Mouse (Mus musculus) embryonic facial prominence, embryonic 14.5 days (tissue): Measurements from ENCODE around the gene Insl5. TPM values are rescaled to one million over a fixed set of nuclear protein-coding genes. Genes with fewer than 3 reads are reported as not detected.

Experiments used
- ATAC-seq: fragments of 200-750 bp; cut with Nextera tagmentation; 2 replicates; pipeline ENCODE4 v1.8.0; 2017; ENCODE audit warnings: low read depth, moderate number of reproducible peaks, moderate TSS enrichment
- DNase-seq: peaks from one replicate; pipeline ENCODE4 v3.0.0-alpha.2; 2015; ENCODE audit warnings: low spot score
- H3K27ac ChIP-seq: fragments of 300-500 bp; sonication (generic); replicated peaks from 2 replicates; pipeline ENCODE4 v1.5.1; 2014; ENCODE audit warnings: low read depth, mild to moderate bottlenecking, low read length, moderate library complexity
- H3K27me3 ChIP-seq: fragments of 300-500 bp; sonication (generic); replicated peaks from 2 replicates; pipeline ENCODE4 v1.6.1; 2014; ENCODE audit warnings: low read length; ENCODE audit not compliant: control insufficient read depth, insufficient read depth
- H3K36me3 ChIP-seq: fragments of 300-500 bp; sonication (generic); 2 replicates; pipeline ENCODE4 v1.6.1; 2014; ENCODE audit warnings: low read length, mixed read lengths; ENCODE audit not compliant: control insufficient read depth, insufficient read depth
- H3K4me1 ChIP-seq: fragments of 300-500 bp; sonication (generic); 2 replicates; pipeline ENCODE4 v1.6.1; 2014; ENCODE audit warnings: antibody characterized with exemption, low read length; ENCODE audit not compliant: control insufficient read depth, insufficient read depth
- H3K4me2 ChIP-seq: fragments of 300-500 bp; sonication (generic); 2 replicates; pipeline ENCODE4 v1.6.1; 2014; ENCODE audit warnings: low read depth, mild to moderate bottlenecking, low read length, moderate library complexity, mixed read lengths
- H3K4me3 ChIP-seq: fragments of 300-500 bp; sonication (generic); 2 replicates; pipeline ENCODE4 v1.5.1; 2014; ENCODE audit warnings: low read depth, mild to moderate bottlenecking, low read length
- H3K9ac ChIP-seq: fragments of 300-500 bp; sonication (generic); 2 replicates; pipeline ENCODE4 v1.6.1; 2014; ENCODE audit warnings: low read depth, mild to moderate bottlenecking, low read length, moderate library complexity, mixed read lengths
- H3K9me3 ChIP-seq: fragments of 300-500 bp; sonication (generic); 2 replicates; pipeline ENCODE4 v1.6.1; 2016; ENCODE audit warnings: low read length; ENCODE audit not compliant: control insufficient read depth
- WGBS: fragments of 180-500 bp; shearing (Covaris S2); extraction: QIAGEN DNeasy Blood & Tissue Kit; methylation state at CpG from one replicate; pipeline ENCODE4 v1.1.7; 2014; 5-methylcytosine and 5-hydroxymethylcytosine counted together
- polyA plus RNA-seq: library from polyadenylated mRNA; unstranded; fragments of >200 nt; fragmentation: Nextera tagmentation; extraction: Ambion mirVana; gene quantifications from 2 replicates; pipeline ENCODE4 v1.2.1, GENCODE M21; 2014

Gene Insl5
- polyA plus RNA-seq, 1 experiment from 2014 or later = not detected

DNA sequence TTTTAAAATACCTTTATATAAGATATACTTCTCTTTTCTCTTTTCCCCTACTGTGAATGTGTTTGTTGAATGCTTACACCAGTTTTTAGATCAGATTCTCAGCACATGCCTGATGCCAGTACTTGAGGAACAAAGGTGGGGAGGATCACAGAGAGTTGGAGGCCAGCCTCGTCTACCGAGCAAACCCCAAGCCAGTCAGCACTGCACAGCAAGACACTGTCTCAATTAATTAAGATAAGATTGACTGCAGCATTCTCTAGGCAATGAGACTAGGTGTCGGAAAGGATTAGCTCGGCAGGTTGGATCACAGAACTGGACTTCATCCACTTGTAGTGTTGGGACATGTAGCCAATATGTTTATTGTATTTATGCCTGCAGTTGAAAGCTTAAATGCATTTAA is 39.3 kb downstream of the Insl5 start:
- WGBS = 58% methylated on average over 4 of the region's 4 CpGs
- H3K27me3 ChIP-seq = no peaks in the 10 kb centered on the region
- no peak overlapping the region for H3K9ac ChIP-seq

GRCm38 (mm10) chr4:102986917-102987316 is 39.7 kb downstream of the Insl5 start:
- Histone ChIP-seq H3K36me3 (no peaks in the 10 kb centered on the region), H3K27me3 (no peaks in the 10 kb centered on the region), H3K9ac (no peak overlapping the region), H3K9me3 (no peaks in the 10 kb centered on the region), H3K27ac (no peak overlapping the region), H3K4me2 (no peak overlapping the region), H3K4me3 (no peak overlapping the region), H3K4me1 (0 out of 2 replicates have a peak, but pooled peaks cover 2% of the 10 kb centered on the region)
- DNase-seq (peak; percentile 86), ATAC-seq (peak; percentile 82; the same call in 1 of the 2 replicates)
- WGBS = 0% methylated on average over 2 of the region's 2 CpGs

More for the DNA sequence above, 39.3 kb downstream of the Insl5 start:
- Histone ChIP-seq H3K4me2 (no peak overlapping the region), H3K4me1 (0 out of 2 replicates have a peak, but pooled peaks cover 2% of the 10 kb centered on the region), H3K9me3 (no peaks in the 10 kb centered on the region), H3K36me3 (no peaks in the 10 kb centered on the region), H3K27ac (no peak overlapping the region), H3K4me3 (no peak overlapping the region)
- ATAC-seq = no peak
- no peak for DNase-seq

DNA sequence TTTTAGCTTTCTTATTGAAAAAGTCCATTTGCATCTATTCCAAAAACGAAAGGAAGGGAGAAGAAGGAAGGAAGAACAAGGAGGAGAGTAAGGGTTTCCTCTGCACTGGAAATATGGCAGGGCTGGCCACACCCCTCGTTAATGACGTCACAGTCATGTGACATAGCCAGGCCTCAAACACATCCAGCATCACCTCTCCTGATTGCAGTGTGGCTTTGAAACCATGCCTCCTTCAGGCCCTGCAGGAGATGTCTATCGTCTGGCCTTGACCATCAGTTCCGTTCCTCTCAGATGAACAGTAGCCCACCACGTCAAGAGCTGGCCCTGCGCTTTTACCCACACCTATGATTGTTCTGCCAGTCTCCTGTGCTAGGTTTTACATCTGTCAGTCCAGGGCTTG is 40.5 kb downstream of the Insl5 start:
- no peak for DNase-seq

GRCm38 (mm10) chr4:102981709-102982108 is 44.9 kb downstream of the Insl5 start:
- ATAC-seq (0 out of 2 replicates have a peak, but pooled peaks have one; percentile 31), DNase-seq (no peak)
- Histone ChIP-seq H3K9ac (no peak overlapping the region), H3K36me3 (no peaks in the 10 kb centered on the region), H3K27ac (no peak overlapping the region), H3K27me3 (no peaks in the 10 kb centered on the region; the same call in 1 of the 2 replicates), H3K4me3 (no peak overlapping the region), H3K4me1 (peaks cover 10% of the 10 kb centered on the region), H3K9me3 (no peaks in the 10 kb centered on the region), H3K4me2 (no peak overlapping the region)
- WGBS = 70% methylated on average over 8 of the region's 8 CpGs

More for the DNA sequence above, 40.5 kb downstream of the Insl5 start:
- Histone ChIP-seq H3K27me3 (no peaks in the 10 kb centered on the region), H3K9me3 (no peaks in the 10 kb centered on the region), H3K27ac (no peak overlapping the region), H3K4me3 (no peak overlapping the region), H3K4me1 (0 out of 2 replicates have a peak, but pooled peaks cover 2% of the 10 kb centered on the region), H3K4me2 (no peak overlapping the region), H3K9ac (no peak overlapping the region), H3K36me3 (no peaks in the 10 kb centered on the region)
- no peak for ATAC-seq
- 77% methylated on average over 7 of the region's 7 CpGs for WGBS

DNA sequence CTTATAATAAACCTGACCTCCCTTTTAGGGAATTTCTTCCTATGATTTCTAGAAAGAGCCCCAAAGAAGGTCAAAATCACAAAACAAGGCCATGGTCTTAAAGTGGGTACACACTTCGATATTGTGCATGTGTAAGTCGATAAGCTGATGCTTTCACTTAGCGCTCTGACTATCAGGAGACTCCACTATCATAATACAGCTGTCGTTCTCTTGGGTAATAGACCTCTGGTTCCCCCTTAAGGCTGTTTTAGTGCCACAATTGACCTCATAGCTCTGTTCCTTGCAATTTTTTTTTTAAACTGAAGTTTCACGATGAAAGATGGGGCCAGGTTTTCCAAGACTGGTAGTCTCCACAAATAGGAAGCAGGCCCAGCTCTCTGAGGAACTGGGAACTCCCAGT is 47.3 kb downstream of the Insl5 start:
- ATAC-seq = no peak
- no peaks in the 10 kb centered on the region for H3K36me3 ChIP-seq
- DNase-seq = no peak
- H3K4me1 ChIP-seq = peaks cover 10% of the 10 kb centered on the region
- no peaks in the 10 kb centered on the region; the same call in 1 of the 2 replicates for H3K27me3 ChIP-seq
- 45% methylated on average over 5 of the region's 5 CpGs for WGBS
- no peaks in the 10 kb centered on the region for H3K9me3 ChIP-seq
- no peak overlapping the region for H3K9ac ChIP-seq
- peak overlapping the region; percentile 37 for H3K4me3 ChIP-seq
- H3K4me2 ChIP-seq = peak overlapping the region; percentile 79
- no peak overlapping the region for H3K27ac ChIP-seq

GRCm38 (mm10) chr4:102978440-102978839 is 48.2 kb downstream of the Insl5 start, which contains the start of gene Tctex1d1:
Tctex1d1 (plus strand) TSS chr4:102978606.
- Histone ChIP-seq H3K9me3 (no peaks in the 10 kb centered on the region), H3K27ac (no peak within 1 kb of the TSS), H3K4me2 (peak within 1 kb of the TSS; percentile 79), H3K36me3 (no peaks in the 10 kb centered on the region), H3K27me3 (no peaks in the 10 kb centered on the region; the same call in 1 of the 2 replicates), H3K4me3 (peak within 1 kb of the TSS; percentile 37), H3K9ac (peak within 1 kb of the TSS; percentile 51; the same call in 1 of the 2 replicates), H3K4me1 (peaks cover 10% of the 10 kb centered on the region)
- DNase-seq = peak; percentile 68
- under 1% methylated on average over 13 of the region's 13 CpGs for WGBS
- peak; percentile 84 for ATAC-seq

DNA sequence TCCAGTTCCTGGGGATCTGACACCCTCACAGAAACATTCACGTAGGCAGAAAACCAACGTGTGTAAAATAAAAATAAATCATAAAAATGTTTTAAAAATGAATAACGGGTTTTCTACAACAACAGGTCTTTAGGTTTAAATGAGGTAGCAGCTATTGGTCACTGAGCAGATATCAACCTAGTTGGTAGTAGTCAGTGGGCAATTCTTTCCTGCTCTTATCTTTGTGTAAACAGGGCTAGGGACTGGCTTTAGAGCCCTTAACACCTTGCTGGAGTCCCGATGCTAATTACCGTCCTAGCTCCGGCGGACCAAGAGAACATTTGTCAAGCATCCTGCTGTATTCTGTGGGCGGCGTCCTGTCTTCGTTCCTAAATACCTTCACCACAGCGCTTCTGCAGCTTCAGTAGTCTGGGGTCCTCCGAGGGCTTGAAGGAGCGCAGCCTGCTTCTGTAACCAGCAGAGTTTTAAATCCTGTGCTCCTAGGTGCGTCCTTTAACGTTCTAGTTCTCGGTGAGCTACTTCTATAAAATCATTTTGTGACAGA is 48.8 kb downstream of the Insl5 start:
- no peak overlapping the region for H3K27ac ChIP-seq
- no peaks in the 10 kb centered on the region for H3K36me3 ChIP-seq
- WGBS = 13% methylated on average over 16 of the region's 16 CpGs
- H3K27me3 ChIP-seq = no peaks in the 10 kb centered on the region; the same call in 1 of the 2 replicates
- no peak overlapping the region for H3K9ac ChIP-seq
- DNase-seq (no peak), ATAC-seq (no peak)
- H3K4me2 ChIP-seq = peak overlapping the region; percentile 79
- H3K9me3 ChIP-seq = no peaks in the 10 kb centered on the region
- peak overlapping the region; percentile 37; the same call in 1 of the 2 replicates for H3K4me3 ChIP-seq
- peaks cover 10% of the 10 kb centered on the region for H3K4me1 ChIP-seq

DNA sequence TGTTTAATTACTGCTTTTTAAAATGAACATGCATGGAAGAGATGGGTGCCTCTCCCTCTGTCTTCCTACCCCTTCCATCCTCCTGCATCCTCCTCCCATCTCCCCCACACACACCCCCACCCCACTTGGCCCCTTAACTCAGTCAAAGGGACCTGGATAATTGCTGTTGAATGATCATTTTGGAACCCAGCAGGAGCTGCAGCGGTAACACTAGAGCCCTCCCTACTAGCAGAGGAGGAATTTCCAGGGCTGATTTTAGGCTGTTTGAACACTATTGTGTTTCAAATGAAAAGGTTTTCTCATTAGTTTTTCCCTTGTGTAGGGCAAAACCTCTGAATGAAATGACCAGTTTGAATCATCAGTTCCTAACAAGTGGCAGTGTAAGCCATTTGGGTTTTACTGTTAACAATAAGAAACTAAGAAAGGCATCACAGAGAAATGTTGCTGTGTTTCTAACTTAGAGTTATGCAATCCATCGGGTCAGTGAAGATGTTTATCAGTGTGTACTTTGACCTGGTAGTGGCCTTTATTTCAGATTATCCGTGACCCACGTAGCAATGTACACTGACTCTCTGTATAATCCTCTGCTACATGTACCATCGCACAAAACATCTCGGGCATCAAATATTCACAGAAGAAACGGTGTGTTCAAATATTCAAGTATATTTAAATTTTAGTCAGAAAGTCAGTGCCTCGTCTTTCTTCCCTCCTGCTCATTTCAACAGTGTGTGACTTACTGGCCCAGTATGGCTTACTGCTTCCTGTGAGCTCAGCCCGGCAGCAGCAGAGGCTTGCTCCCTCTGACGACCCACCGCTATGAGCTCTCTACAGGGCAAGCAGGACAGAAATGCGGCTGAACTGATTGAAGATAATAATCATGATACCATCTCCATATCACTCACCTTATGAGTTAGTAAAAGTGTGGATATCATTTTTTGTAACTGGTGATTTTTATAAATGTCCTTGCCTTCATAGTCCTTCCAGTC is 50.1 kb downstream of the Insl5 start:
- no peak for DNase-seq
- Histone ChIP-seq H3K9me3 (no peaks in the 10 kb centered on the region), H3K4me3 (no peak overlapping the region), H3K36me3 (no peaks in the 10 kb centered on the region), H3K4me2 (no peak overlapping the region), H3K27me3 (no peaks in the 10 kb centered on the region; the same call in 1 of the 2 replicates), H3K27ac (no peak overlapping the region), H3K4me1 (peaks cover 10% of the 10 kb centered on the region), H3K9ac (no peak overlapping the region)
- WGBS = 35% methylated on average over 12 of the region's 12 CpGs
- ATAC-seq = no peak
